Mouse (Mus musculus) urinary bladder, adult 18-20 months (tissue): Measurements from ENCODE around the gene Dnajb2.
"Not testable (repeated sequence)": the region's sequence is repeated elsewhere in the genome, so short reads cannot be mapped to it uniquely, and the experiment has no call there.

ENCODE experiments used
- DNase-seq, 2 experiments: peaks; one replicate each; pipeline ENCODE4 v3.0.0; 2022; ENCODE audit warnings: low spot score in 2 of 2, mixed read lengths in 2 of 2

The Dnajb2 gene

GRCm38 (mm10) chr1:75218227-75219001 lies 17.8 kb upstream of the Dnajb2 start:
- DNase-seq = peak; percentile 25 to 56

GRCm38 (mm10) chr1:75219078-75219477 lies 17.1 kb upstream of the Dnajb2 start:
- peak; percentile 88 to 97 for DNase-seq

- no peak for DNase-seq
Measured at GRCm38 (mm10) chr1:75219531-75219930, 16.7 kb upstream of the Dnajb2 start, which contains the start of gene Tuba4a. Gene Tuba4a, minus strand, starts transcription at chr1:75219865.

GRCm38 (mm10) chr1:75221538-75221937 lies 14.7 kb upstream of the Dnajb2 start:
- DNase-seq = no peak

- DNase-seq = no peak
Measured at GRCm38 (mm10) chr1:75222926-75223325, 13.3 kb upstream of the Dnajb2 start.

- no peak for DNase-seq
Measured at GRCm38 (mm10) chr1:75223532-75223931, 12.7 kb upstream of the Dnajb2 start.

GRCm38 (mm10) chr1:75225473-75225872 lies 10.7 kb upstream of the Dnajb2 start:
- DNase-seq = no peak

- no peak for DNase-seq
Measured at GRCm38 (mm10) chr1:75226138-75226537, 10.1 kb upstream of the Dnajb2 start.

- DNase-seq = no peak
Measured at GRCm38 (mm10) chr1:75227653-75228052, 8.6 kb upstream of the Dnajb2 start.

- DNase-seq = no peak
Measured at GRCm38 (mm10) chr1:75229158-75229557, 7.0 kb upstream of the Dnajb2 start.

GRCm38 (mm10) chr1:75230335-75230994 lies 5.7 kb upstream of the Dnajb2 start:
- DNase-seq = no peak

GRCm38 (mm10) chr1:75231224-75231623 lies 5.0 kb upstream of the Dnajb2 start:
- DNase-seq = no peak

GRCm38 (mm10) chr1:75231664-75232152 lies 4.5 kb upstream of the Dnajb2 start, which contains the start of gene A630095N17Rik:
Gene A630095N17Rik, minus strand, starts transcription at chr1:75232102.
- DNase-seq = no peak

GRCm38 (mm10) chr1:75232489-75232888 lies 3.7 kb upstream of the Dnajb2 start:
- DNase-seq = not testable (repeated sequence)

- DNase-seq = no peak
Measured at GRCm38 (mm10) chr1:75234606-75235005, 1.6 kb upstream of the Dnajb2 start.

- DNase-seq = no peak
Measured at GRCm38 (mm10) chr1:75239591-75239990, 3.4 kb downstream of the Dnajb2 start.

- no peak for DNase-seq
Measured at GRCm38 (mm10) chr1:75243411-75243810, 7.2 kb downstream of the Dnajb2 start.

- DNase-seq = no peak
Measured at GRCm38 (mm10) chr1:75244175-75244826, 8.1 kb downstream of the Dnajb2 start.

- no peak for DNase-seq
Measured at GRCm38 (mm10) chr1:75244836-75245235, 8.6 kb downstream of the Dnajb2 start.

- DNase-seq = no peak
Measured at GRCm38 (mm10) chr1:75247071-75247930, 11.1 kb downstream of the Dnajb2 start.

GRCm38 (mm10) chr1:75248041-75248772 lies 12.0 kb downstream of the Dnajb2 start:
- DNase-seq = peak in 1 of 2 experiments; percentile 65
